Mouse (Mus musculus) c-Kit-positive CD71-positive TER-119-positive erythroid progenitor cells, embryonic 14.5 days (primary cell): ENCODE measurements around the gene Ift43.

Source experiments
- DNase-seq: peaks from one replicate; pipeline ENCODE4 v3.0.0-alpha.2; 2013; ENCODE audit warnings: low spot score

Gene Ift43

DNA sequence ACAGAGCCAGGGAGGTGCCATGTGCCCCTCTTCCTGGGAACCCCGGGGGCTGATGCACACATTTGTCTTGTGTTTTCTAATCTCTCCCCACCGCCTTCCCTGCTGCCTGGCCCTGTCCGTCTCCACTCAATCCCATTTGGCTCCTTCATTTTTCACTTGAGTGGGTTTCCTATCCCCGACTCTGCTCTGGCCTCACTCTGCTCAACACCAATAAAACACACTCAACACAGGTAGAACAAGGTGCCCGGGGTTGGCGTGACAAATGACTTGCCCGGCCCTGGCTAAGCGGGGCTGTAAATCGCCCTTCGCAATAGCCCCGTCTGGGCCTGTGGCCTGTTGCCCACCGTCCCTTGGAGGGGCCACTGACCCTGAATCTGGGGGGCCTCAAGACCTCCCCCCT is 92.0 kb downstream of the Ift43 start:
- no peak for DNase-seq

DNA sequence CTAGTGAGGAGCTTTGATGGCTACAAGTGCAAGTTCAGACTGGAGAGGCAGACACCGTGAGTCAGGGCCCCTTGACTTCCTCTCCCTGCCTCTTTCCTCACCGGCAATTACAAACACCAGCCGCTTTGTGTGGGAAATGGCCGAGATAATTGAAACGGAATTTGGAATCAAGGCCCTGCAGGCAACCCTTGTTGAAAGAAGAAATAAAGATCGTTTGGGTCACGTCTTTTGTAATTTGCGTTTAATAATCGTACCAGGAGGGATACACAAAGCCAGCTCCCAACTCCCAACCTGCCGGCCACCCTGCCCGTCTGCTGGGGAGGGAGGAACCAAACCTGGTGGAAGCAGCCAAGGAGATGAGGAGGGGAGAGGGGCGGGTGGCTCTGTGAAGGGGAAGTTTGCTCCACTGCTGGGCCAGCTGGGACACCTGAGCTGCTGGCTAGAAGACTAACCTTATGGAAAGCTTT is 93.2 kb downstream of the Ift43 start:
- DNase-seq, result no peak

DNA sequence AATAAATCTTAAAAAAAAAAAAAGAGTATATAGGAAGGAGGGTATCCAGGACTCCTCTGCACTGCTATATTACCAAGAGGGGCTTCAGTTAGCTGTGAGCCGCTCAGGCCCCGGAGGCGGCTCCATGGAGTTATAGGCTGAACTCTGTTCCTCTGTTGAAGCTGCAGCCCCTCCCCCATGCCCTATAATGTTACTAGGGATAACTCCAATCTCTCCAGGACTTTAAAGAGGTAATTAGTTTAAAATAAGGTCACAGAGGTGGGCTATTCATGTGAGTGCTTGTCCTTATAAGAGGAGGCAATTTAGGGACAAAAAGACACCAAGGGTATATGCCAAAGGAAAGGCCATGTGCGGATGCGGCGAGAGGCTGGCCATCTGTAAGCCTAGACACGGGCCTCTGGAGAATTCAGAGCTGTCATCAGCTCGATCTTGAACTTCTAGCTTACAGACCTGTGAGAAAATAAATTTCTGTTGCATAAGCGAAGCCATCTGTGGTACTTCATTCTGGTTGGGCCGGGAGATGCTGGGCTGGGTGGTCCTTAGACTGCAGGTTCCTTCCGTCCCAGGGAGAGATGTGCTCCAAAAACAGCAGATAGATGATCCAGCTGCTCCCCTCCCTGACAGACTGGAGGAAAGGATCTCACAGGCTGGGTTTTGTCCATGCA is 94.5 kb downstream of the Ift43 start:
- no peak for DNase-seq

DNA sequence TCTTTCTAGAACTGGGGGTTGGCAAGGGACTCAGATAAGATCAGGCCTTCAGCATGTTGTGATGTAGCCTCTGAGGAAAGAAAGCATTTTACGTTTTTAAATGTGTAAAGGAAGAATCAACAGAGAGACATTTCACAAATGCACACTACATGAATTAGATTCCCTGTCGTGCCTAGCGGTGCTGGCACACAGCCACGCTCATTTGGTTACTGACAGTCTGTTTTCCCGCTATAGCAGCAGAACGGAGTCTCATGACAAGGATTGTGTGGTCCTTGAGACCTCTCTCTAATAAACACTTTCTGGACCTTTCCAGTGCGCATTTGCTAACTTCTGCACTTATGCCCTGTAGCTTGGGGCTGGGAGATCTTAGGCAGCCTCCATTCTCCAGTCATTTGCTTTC is 96.9 kb downstream of the Ift43 start:
- no peak for DNase-seq

DNA sequence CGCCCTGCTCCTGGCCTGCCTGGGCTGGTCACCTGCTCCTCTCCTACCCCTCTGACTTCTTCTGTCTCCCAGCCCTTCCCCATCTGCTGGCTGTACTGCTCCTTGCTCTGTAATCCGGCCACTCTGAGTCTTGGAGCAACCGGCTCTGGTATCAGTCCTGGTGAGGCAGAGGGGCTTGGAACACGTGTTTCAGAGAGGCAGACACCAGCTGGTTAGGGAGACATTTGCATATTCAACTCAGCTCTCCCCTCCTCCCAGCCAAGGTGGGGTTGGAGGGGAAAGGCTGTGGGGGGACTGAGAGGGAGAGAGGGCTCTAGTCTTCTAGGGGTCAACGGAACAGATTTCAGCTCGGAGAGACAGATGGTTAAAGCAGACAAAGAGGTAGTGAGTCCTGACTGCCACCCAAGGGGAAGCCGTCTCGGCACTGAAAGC is 99.0 kb downstream of the Ift43 start:
- DNase-seq, result no peak

DNA sequence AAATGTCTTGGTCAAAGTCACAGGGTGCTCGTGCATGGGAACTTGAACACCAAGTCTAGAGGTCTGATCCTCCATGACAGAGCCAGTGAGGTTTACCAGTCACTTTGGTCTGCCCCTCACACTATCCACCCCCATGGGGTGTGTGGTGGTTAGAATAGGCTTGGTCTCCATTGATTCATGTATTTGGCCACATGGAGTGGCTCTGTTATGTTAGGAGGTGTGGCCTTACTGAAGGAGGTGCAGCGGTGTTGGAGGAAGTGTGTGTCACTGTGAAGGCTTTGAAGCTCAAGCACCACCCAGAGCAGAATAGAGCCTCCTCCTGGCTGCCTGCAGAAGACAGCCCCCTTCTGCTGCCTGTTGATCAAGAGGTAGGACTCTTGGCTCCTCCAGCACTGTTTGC is 99.5 kb downstream of the Ift43 start:
- DNase-seq, result no peak

DNA sequence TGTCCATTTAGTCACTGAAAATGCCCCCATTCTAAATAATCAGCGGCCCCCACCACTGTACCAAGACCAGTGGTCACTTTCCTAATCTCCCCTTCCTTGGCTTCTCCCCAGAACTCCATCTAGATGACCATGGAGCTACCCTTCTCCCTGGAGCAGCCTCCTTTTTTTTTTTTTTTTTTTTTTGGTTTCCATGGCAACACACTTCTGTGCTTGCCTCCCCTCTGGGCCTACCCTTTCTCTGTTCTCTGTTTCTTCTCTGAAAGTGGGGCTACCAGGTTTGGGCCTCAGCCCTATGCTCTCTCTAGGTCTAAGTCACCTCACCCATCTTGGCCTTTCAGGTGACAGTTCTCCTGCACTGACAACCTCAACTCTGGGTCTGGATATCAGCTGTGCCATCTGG is 100.1 kb downstream of the Ift43 start:
- DNase-seq, result no peak

DNA sequence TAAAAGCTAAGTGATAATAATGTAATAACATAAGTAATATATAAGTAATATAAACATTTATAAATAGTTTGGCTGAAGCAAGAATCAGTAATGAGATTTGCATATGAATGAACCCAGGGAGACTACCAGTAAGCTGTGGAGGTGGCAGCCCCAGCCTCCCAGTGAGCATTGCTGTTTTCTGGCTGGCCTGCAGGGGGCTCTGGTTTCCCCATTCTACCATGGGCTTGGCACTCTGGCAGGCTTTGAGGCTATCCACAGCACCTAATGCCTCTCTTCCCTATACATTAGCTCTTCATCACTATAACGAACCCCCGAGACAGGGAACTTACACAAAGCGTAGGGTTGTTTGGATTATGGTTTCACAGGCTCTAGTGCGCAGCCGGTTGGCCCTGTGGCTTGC is 105.8 kb downstream of the Ift43 start:
- peak; percentile 18 for DNase-seq

DNA sequence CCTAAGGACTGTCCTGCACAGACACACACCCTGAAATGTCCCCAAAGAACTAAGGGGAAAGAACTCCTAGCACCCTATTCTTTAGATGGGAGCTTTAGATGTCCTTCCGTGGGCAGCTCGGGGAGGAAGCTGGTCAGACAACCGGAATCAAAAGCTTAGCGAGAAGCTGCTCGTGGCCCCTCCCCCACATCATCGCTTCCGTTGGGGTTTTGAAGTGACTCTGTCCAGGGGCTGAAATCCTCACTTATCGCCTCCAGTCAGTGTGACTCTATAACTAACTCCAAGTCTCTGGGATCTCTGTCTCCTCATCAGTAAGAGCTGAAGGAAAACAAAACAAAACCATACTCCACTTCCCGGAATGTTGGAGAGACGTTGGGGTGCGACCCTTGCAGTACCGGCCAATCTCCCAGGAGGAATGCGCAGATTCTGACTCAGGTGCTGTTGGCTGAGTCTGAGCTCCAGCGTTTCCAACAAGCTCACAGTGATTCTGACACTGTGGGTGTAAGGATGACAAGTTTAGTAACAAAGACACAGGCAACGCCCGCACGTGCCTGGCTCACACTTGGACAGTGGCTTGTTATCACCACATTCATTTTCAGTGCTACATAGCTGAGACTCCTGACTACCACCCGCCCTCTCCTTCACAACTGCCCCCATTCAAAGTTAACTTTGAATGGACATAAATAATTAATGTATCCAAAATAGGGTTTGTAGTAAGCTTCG is 107.4 kb downstream of the Ift43 start:
- no peak for DNase-seq

DNA sequence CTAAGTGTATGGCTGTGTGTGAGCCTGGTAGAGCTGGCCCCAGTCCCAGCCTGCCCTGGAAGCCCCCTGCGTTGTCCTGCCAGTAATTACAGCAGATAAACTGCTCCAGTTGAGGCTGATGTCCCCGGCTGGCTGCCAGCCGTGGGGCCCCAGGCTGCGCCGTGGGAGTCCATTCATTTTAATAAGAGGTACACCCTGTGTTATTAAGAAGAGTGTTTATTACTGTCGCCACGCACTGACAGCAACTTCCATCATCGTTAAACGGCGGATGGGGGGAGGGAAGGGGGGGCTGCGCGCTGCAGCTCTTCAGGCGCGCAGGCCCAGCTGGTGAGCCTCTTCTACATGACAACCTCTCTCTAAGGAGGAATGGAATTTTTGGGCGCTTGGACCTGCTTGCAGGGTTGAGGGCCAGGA is 109.7 kb downstream of the Ift43 start:
- DNase-seq, result no peak

DNA sequence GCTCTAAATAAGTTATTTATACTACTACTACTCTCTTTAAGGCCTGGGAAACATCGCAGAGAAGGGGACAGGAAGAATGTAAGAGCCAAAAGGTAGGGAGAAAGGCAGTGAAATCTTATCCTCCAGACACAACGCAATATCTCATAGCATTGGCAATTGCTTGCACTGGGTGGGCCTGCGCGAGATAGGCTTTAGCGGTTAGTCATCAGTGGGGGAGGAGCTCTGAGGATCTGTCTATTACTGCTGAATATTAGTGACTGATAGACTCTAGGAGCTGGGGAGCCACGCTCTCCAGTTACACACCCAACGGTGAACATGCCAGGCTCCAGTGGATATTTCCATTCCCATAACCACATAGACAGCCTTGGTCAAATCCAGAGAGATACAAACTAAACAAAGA is 114.6 kb downstream of the Ift43 start:
- no peak for DNase-seq

DNA sequence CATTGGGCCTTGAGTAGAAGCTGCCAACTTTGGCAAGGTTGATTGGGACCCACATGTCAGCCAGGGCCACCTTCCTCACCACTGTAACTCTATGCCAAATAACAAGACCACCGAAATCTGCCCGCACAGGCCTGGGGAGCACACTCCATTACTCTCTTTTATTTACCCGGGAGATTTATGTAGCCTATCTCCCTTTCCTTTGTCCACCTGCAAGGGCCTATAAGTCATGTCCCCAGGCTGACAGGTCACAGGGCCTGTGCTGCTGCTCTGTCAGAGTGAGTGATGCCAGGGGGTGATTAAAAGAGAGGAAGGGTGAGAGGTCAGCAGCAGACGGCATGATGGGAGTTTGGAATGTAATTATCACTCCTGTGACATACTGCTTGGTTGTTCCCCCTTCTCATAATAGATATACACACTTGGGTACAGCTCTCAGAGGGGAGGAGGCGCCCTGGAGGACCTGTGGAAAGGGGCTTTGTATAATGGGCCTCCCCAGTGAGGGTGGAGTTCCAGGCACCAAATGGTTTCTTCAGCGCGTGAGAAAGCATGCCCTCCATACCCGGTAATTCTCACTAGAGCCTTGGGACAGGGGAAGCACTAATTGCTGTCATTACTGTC is 121.2 kb downstream of the Ift43 start:
- DNase-seq, result no peak

DNA sequence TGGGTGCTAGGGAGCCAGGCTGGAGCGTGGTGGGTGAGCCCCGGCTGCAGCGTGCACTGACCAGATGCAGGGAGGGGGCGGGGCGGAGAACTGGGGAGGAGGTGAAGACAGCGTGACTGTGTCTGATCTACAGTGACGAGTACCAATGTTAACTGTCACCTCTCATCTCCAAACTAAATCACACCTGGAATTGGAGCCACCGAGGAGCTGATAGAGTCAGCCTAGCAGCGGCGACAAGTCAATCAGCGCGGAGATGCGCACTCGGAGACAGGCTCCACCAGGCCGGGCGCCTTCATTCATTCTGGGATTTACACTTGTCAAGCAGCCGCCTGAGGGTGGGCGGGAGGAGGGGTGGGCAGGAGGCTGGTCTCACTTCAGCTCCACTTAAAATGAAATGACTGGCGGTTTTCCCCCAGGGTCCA is 128.8 kb downstream of the Ift43 start:
- DNase-seq, result no peak
